Mouse (Mus musculus) kidney, postnatal 25 days (tissue): ENCODE results near the gene Slc36a2.
"Not testable (repeated sequence)": the region's sequence is repeated elsewhere in the genome, so short reads cannot be mapped to it uniquely, and the experiment has no call there.

Experiments
- DNase-seq, 2 experiments: peaks; one replicate each; pipeline ENCODE4 v3.0.0; 2021; ENCODE audit warnings: mixed read lengths in 2 of 2

Gene Slc36a2

GRCm38 (mm10) chr11:55131077-55131742 is 53.7 kb downstream of the Slc36a2 start:
- no peak for DNase-seq

GRCm38 (mm10) chr11:55128411-55128810 is 56.5 kb downstream of the Slc36a2 start:
- DNase-seq: no peak

- no peak for DNase-seq
Measured at GRCm38 (mm10) chr11:55127937-55128336, 56.9 kb downstream of the Slc36a2 start.

GRCm38 (mm10) chr11:55126663-55127062 is 58.2 kb downstream of the Slc36a2 start:
- DNase-seq: no peak

- DNase-seq: no peak
Measured at GRCm38 (mm10) chr11:55121430-55121829, 63.4 kb downstream of the Slc36a2 start.

GRCm38 (mm10) chr11:55120821-55121271 is 64.0 kb downstream of the Slc36a2 start:
- no peak for DNase-seq

- DNase-seq: no peak
Measured at GRCm38 (mm10) chr11:55120279-55120678, 64.6 kb downstream of the Slc36a2 start.

- DNase-seq: no peak
Measured at GRCm38 (mm10) chr11:55117031-55117430, 67.8 kb downstream of the Slc36a2 start.

- no peak for DNase-seq
Measured at GRCm38 (mm10) chr11:55116004-55116403, 68.9 kb downstream of the Slc36a2 start.

GRCm38 (mm10) chr11:55114291-55114690 is 70.6 kb downstream of the Slc36a2 start:
- no peak for DNase-seq

GRCm38 (mm10) chr11:55113861-55114250 is 71.0 kb downstream of the Slc36a2 start:
- not testable (repeated sequence) for DNase-seq

- DNase-seq: no peak
Measured at GRCm38 (mm10) chr11:55113209-55113860, 71.5 kb downstream of the Slc36a2 start.

GRCm38 (mm10) chr11:55110566-55111169 is 74.2 kb downstream of the Slc36a2 start:
- DNase-seq: no peak

- DNase-seq: no peak
Measured at GRCm38 (mm10) chr11:55109521-55110300, 75.2 kb downstream of the Slc36a2 start.
